Mouse (Mus musculus): ENCODE measurements around the gene Ebf4. TPM values are rescaled to one million over a fixed set of nuclear protein-coding genes. Genes with fewer than 3 reads are reported as not detected.

The Ebf4 gene
- not detected in 4 replicates for total RNA-seq (2023)

GRCm38 (mm10) chr2:130294936-130295277 is at the start of gene Ebf4:
Gene Ebf4, plus strand, starts transcription at chr2:130295169.

GRCm38 (mm10) chr2:130274149-130274861 is 20.7 kb upstream of the Ebf4 start, which contains the start of gene Nop56:
Gene Nop56, plus strand, starts transcription at chr2:130274430.

GRCm38 (mm10) chr2:130283854-130284654 is 10.9 kb upstream of the Ebf4 start, which contains the start of gene Idh3b:
Gene Idh3b, minus strand, starts transcription at chr2:130284547.

GRCm38 (mm10) chr2:130397186-130397985 is 102.4 kb downstream of the Ebf4 start, which contains the start of gene Cpxm1:
Gene Cpxm1, minus strand, starts transcription at chr2:130397574.

GRCm38 (mm10) chr2:130404939-130405338 is 110.0 kb downstream of the Ebf4 start, which contains the start of the genes Gm28372 and 1700020A23Rik:
Gene Gm28372, plus strand, starts transcription at chr2:130405239.
Gene 1700020A23Rik, plus strand, starts transcription at chr2:130405259.

GRCm38 (mm10) chr2:130406178-130406577 is 111.2 kb downstream of the Ebf4 start, which contains the start of gene Tmem239:
Gene Tmem239, plus strand, starts transcription at chr2:130406478.

Other genes with a start within 250 kb of the Ebf4 start
- not detected in 4 replicates for gene Tgm6, start 182.8 kb upstream of the Ebf4 start, total RNA-seq (2023)
- gene Snrpb, start 115.8 kb upstream of the Ebf4 start, total RNA-seq (2023) = 170 to 185 TPM (median 178 TPM) in 4 replicates
- gene Tmc2, start 100.0 kb upstream of the Ebf4 start, total RNA-seq (2023) = not detected in 4 replicates
- gene Nop56, start 20.7 kb upstream of the Ebf4 start, total RNA-seq (2023) = 312 to 373 TPM (median 325 TPM) in 4 replicates
- 118 to 131 TPM (median 124 TPM) in 4 replicates for gene Idh3b, start 10.6 kb upstream of the Ebf4 start, total RNA-seq (2023)
- gene Cpxm1, start 102.4 kb downstream of the Ebf4 start, total RNA-seq (2023) = 0.63 to 1.1 TPM (median 0.69 TPM) in 3 of 4 replicates, not detected in the other
- gene Gm28372, start 110.1 kb downstream of the Ebf4 start, total RNA-seq (2023) = not detected in 4 replicates
- gene 1700020A23Rik, start 110.1 kb downstream of the Ebf4 start, total RNA-seq (2023) = not detected in 4 replicates
- gene Tmem239, start 111.3 kb downstream of the Ebf4 start, total RNA-seq (2023) = not detected in 4 replicates
- gene Vps16, start 129.2 kb downstream of the Ebf4 start, total RNA-seq (2023) = 142 to 168 TPM (median 153 TPM) in 4 replicates
- gene Pced1a, start 129.5 kb downstream of the Ebf4 start, total RNA-seq (2023) = 16.8 to 23.0 TPM (median 19.8 TPM) in 4 replicates
- gene Ptpra, start 155.1 kb downstream of the Ebf4 start, total RNA-seq (2023) = 101 to 107 TPM (median 104 TPM) in 4 replicates